Mouse (Mus musculus) natural killer cell, adult 2 months (primary cell): ENCODE results near the gene Fads2.

Source experiments
- DNase-seq, 2 experiments: peaks; one replicate each; pipeline ENCODE4 v3.0.0; 2022; ENCODE audit warnings: low spot score in 2 of 2

Gene Fads2

DNA sequence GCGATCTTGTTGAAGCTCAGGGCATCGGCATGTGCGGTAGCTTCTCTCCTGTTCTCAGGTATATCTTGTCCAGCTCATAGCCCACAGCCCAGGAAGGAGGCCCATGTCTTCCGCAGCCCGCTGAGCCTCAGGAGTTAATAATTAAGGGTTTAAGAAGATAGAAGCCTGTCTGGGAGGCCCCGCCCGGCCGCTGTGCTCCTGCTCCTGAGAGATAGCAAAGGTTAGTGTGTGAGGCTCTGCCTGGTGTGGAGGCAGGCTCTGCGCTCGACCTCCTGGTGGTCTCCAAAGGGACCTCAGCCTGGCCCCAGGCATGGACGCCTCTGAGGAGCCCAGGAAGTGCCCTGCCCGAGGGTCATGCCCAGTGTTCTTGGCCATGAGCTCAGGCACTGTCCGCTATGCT lies 86.7 kb downstream of the Fads2 start:
- no peak for DNase-seq

DNA sequence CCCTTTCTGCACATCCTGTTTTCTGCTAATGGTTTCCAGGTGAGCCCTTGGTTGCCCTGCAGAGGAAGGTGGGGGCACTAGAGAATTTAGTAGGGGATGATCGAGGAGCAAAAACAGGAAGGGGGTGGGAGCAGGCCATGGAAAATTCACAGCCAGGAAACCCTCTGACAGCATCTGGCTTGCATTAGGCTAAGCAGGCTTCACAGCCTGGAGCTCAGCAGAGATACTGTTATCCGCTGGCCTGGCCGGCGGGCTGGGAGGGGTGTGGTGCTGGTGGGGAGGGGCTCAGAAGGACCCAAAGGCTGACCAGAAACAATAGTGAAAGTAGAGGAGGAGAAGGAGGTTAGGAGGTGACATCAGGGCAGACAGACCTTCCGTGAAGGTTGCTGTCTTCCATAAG lies 87.6 kb downstream of the Fads2 start:
- DNase-seq, result no peak

DNA sequence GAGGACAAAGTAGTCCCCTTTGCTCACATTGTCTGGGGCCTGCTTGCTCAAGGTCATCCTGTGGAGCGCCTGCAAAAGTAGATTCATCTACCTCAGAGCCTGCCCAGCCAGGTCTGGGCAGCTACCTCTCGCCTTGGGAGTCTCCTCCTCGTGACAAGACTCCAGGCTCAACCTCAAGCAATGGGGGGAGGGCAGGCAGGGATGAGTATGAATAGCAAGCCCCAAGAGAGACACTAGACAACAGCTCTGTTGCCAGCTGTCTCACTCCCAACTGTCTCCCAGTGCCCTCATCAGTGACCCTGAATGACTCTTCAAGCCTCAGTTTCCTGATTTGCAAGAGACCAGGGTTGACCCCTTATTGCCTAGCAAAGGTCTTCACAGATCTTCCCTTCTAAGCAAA lies 88.2 kb downstream of the Fads2 start:
- DNase-seq, result no peak

DNA sequence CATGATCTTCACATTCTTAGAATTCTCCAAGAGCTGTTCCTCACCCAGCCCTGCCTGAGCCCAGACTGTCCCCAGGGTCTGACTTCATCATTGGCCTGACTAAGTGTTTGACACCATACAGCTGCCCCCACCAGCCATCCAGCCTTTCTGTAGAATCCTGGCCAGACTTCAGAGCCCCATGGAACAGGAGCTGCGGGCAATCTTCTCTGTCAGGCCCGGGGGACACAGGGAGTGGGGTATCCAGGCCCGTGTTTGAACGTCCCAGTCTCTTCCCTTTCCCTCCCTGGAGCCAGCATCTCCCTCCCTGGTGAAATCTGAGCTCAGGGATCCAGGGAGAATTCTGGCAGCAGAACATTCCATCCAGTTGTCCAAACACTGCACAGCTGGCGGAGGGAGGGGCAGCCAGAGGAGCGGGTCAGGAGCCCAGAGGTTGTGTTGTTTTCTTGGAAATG lies 88.7 kb downstream of the Fads2 start:
- DNase-seq, result no peak
